Mouse (Mus musculus): ENCODE measurements at regions not wholly inside any gene's neighbourhood (a gene's known extent, or its start where the extent isn't known, plus 50 kb on each side); places are given as distances from the start of the nearest gene placed in this dataset.

GRCm38 (mm10) chr12:52448218-52448617 is 55.6 kb upstream of the Arhgap5 start:
- no peak for ATAC-seq (replicated peaks; ENCODE audit: low read depth, poor library complexity, severe bottlenecking)

GRCm38 (mm10) chr12:52453890-52454289 is 49.9 kb upstream of the Arhgap5 start:
- ATAC-seq (replicated peaks; ENCODE audit: low read depth, poor library complexity, severe bottlenecking): 0 out of 2 replicates have a peak, but pooled peaks have one; percentile 18

Data from common myeloid progenitor, adult 5-6 weeks (primary cell).